27 mouse cellular contexts compared by ENCODE assay signal in the genomic region with DNA sequence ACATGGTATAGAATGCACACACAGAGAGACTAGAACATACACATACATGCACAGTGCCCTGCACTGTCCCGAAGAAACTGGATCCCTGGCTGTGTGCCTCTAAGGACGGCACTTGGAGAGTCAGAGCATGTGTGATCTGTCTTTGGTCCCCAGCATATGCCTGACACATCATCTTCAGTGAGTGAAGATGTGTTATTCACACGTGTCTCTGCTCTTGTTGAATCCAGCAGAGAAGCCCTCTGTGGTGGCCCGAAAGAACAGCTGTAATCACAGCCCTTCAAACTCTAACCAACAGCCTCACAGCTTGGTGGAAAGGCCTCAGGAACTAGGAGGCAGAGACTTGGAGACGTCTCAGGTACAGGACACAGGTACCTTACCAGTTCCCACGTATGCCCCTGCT. TPM values are rescaled to one million over a fixed set of nuclear protein-coding genes. Genes with fewer than 3 reads are reported as not detected.
DNase-seq lines count a peak whose midpoint lies in the region; ATAC-seq and TF ChIP-seq lines count a peak whose summit lies in the region.
"Had no signal": no experiment of that assay in that cellular context is flagged by ENCODE, and none has a peak within 500 bp of the region (broad histone marks: within the 10 kb centered on the region; RNA-seq: fewer than 3 reads in every experiment).

No protein-coding gene starts in this region.

- H3K4me3 ChIP-seq in gastrocnemius, adult 2 months: no peak overlapping the region
- no peak overlapping the region for H3K4me3 ChIP-seq in heart, embryonic 12.5 days
- no peak overlapping the region for H3K4me3 ChIP-seq in lung, embryonic 14.5 days (ENCODE audit: low read depth, low read length)
- no peak overlapping the region for H3K4me3 ChIP-seq in lung, postnatal 0 days (ENCODE audit: low read depth, low read length)
- H3K4me3 ChIP-seq: embryonic facial prominence, embryonic 10.5 days; embryonic facial prominence, embryonic 13.5 days; erythroblast, embryonic 14.5 days; forebrain, embryonic 12.5 days; forebrain, embryonic 15.5 days; hindbrain, embryonic 10.5 days; hindbrain, embryonic 13.5 days; intestine, embryonic 15.5 days had no signal

- H3K4me2 ChIP-seq in heart, embryonic 12.5 days: no peak overlapping the region
- no peak overlapping the region for H3K4me2 ChIP-seq in lung, embryonic 14.5 days
- H3K4me2 ChIP-seq in lung, postnatal 0 days (replicated peaks; ENCODE audit: low read depth, low read length): no peak overlapping the region
- H3K4me2 ChIP-seq: embryonic facial prominence, embryonic 13.5 days; forebrain, embryonic 12.5 days; forebrain, embryonic 15.5 days; hindbrain, embryonic 13.5 days; intestine, embryonic 15.5 days had no signal

- peak; percentile 9 for DNase-seq in gastrocnemius, adult 2 months
- no peak for DNase-seq in gastrocnemius, adult 18-20 months (ENCODE audit: low spot score)
- no peak for DNase-seq in heart, postnatal 14 days
- DNase-seq in lung, embryonic 14.5 days: peak; percentile 83
- DNase-seq in lung, postnatal 25 days (ENCODE audit: low spot score): no peak
- peak; percentile 86 for DNase-seq in lung, postnatal 0 days (ENCODE audit: low spot score)
- DNase-seq in lung, postnatal 14 days: no peak
- DNase-seq: adrenal gland, adult 8-10 months; adrenal gland, postnatal 25 days; cerebellum, adult 11-12 months; cerebellum, adult 8-10 months; cerebellum, postnatal 10 days; cerebellum, postnatal 36 days; embryo, embryonic 11 days; gastrocnemius, postnatal 14 days; heart, adult 11 months had no signal

- 0 out of 2 replicates have a peak overlapping the region, but pooled peaks have one; percentile 34 for H3K9ac ChIP-seq in heart, embryonic 12.5 days
- no peak overlapping the region for H3K9ac ChIP-seq in lung, embryonic 14.5 days
- no peak overlapping the region for H3K9ac ChIP-seq in lung, postnatal 0 days (replicated peaks; ENCODE audit: low read depth)
- H3K9ac ChIP-seq: embryonic facial prominence, embryonic 13.5 days; forebrain, embryonic 12.5 days; forebrain, embryonic 15.5 days; hindbrain, embryonic 13.5 days; intestine, embryonic 15.5 days had no signal

- H3K36me3 ChIP-seq in heart, embryonic 12.5 days: no peaks in the 10 kb centered on the region
- no peaks in the 10 kb centered on the region for H3K36me3 ChIP-seq in lung, embryonic 14.5 days (ENCODE audit: insufficient read depth)
- no peaks in the 10 kb centered on the region for H3K36me3 ChIP-seq in lung, postnatal 0 days (ENCODE audit: insufficient read depth, low read length)
- H3K36me3 ChIP-seq: embryonic facial prominence, embryonic 10.5 days; embryonic facial prominence, embryonic 13.5 days; forebrain, embryonic 12.5 days; forebrain, embryonic 15.5 days; hindbrain, embryonic 10.5 days; hindbrain, embryonic 13.5 days; intestine, embryonic 15.5 days had no signal

- no peak for TF ChIP-seq CTCF in gastrocnemius, adult 2 months (IDR thresholded peaks at IDR 0.05)
- no peak for TF ChIP-seq CTCF in lung, embryonic 14.5 days (IDR thresholded peaks at IDR 0.05; ENCODE audit: low read depth)
- no peak for TF ChIP-seq CTCF in lung, postnatal 0 days (IDR thresholded peaks at IDR 0.05)

- intact Hi-C loops in gastrocnemius, adult 2 months (cut with DNase I): no loop called here
- intact Hi-C loops in heart, postnatal 14 days (cut with DNase I): no loop called here

- no peak for ATAC-seq in heart, embryonic 12.5 days (ENCODE audit: insufficient number of reproducible peaks, low FRiP score)
- ATAC-seq in lung, embryonic 14.5 days (ENCODE audit: insufficient read depth): peak; percentile 20; the same call in 1 of the 2 replicates
- peak; percentile 32 for ATAC-seq in lung, postnatal 0 days
- ATAC-seq: activated CD4-positive, CD25-positive, alpha-beta regulatory T cell, adult 4 months; forebrain, embryonic 15.5 days; hindbrain, embryonic 16.5 days; intestine, embryonic 15.5 days had no signal

- no peak overlapping the region for H3K27ac ChIP-seq in gastrocnemius, adult 2 months
- peak overlapping the region; percentile 81 for H3K27ac ChIP-seq in heart, embryonic 12.5 days (ENCODE audit: poor library complexity, severe bottlenecking)
- peak overlapping the region; percentile 39 for H3K27ac ChIP-seq in lung, embryonic 14.5 days (ENCODE audit: low read depth)
- peak overlapping the region; percentile 76 for H3K27ac ChIP-seq in lung, postnatal 0 days (ENCODE audit: low read length)
- H3K27ac ChIP-seq: embryonic facial prominence, embryonic 10.5 days; embryonic facial prominence, embryonic 13.5 days; forebrain, embryonic 12.5 days; forebrain, embryonic 15.5 days; hindbrain, embryonic 10.5 days; hindbrain, embryonic 13.5 days; intestine, embryonic 15.5 days had no signal

- no peaks in the 10 kb centered on the region for H3K9me3 ChIP-seq in heart, embryonic 12.5 days (replicated peaks)
- H3K9me3 ChIP-seq in lung, embryonic 14.5 days (ENCODE audit: low read depth, low read length): no peaks in the 10 kb centered on the region
- no peaks in the 10 kb centered on the region for H3K9me3 ChIP-seq in lung, postnatal 0 days (ENCODE audit: low read length)
- H3K9me3 ChIP-seq: embryonic facial prominence, embryonic 10.5 days; embryonic facial prominence, embryonic 13.5 days; forebrain, embryonic 12.5 days; forebrain, embryonic 15.5 days; hindbrain, embryonic 10.5 days; hindbrain, embryonic 13.5 days; intestine, embryonic 15.5 days had no signal

- no peaks in the 10 kb centered on the region for H3K27me3 ChIP-seq in heart, embryonic 12.5 days (replicated peaks)
- H3K27me3 ChIP-seq in lung, embryonic 14.5 days (ENCODE audit: insufficient read depth, low read length): no peaks in the 10 kb centered on the region
- no peaks in the 10 kb centered on the region for H3K27me3 ChIP-seq in lung, postnatal 0 days (replicated peaks; ENCODE audit: insufficient read depth, low read length)
- H3K27me3 ChIP-seq: forebrain, embryonic 15.5 days; intestine, embryonic 15.5 days had no signal

- no peak for TF ChIP-seq EP300 in lung, postnatal 0 days (IDR thresholded peaks at IDR 0.05)

- peaks cover 71% of the 10 kb centered on the region for H3K4me1 ChIP-seq in heart, embryonic 12.5 days (replicated peaks)
- H3K4me1 ChIP-seq in lung, embryonic 14.5 days (ENCODE audit: insufficient read depth): peaks cover 27% of the 10 kb centered on the region
- H3K4me1 ChIP-seq in lung, postnatal 0 days (ENCODE audit: insufficient read depth, low read depth, low read length): peaks cover 13% of the 10 kb centered on the region

- 68% methylated on average over 6 of the region's 6 CpGs for WGBS in heart, embryonic 12.5 days
- WGBS in lung, embryonic 14.5 days: 43% methylated on average over 6 of the region's 6 CpGs
- 55% methylated on average over 6 of the region's 6 CpGs for WGBS in lung, postnatal 0 days

RNA-seq across cellular contexts. Expression of gene Pald1, which starts 1.8 kb away (rescaled TPM):
- 1 to 10 TPM; 4.0 to 7.2 TPM for total RNA-seq in gastrocnemius, adult 2 months (2021)
- 1 to 10 TPM; 5.1 to 6.3 TPM for total RNA-seq in gastrocnemius, adult 18-20 months (2021)
- 33.9 and 37.4 TPM in 2 replicates for polyA plus RNA-seq in heart, embryonic 12.5 days (2016; fragmentation: Nextera tagmentation; extraction: Ambion mirVana)
- 10 to 100 TPM; 32.0 to 36.8 TPM for total RNA-seq in heart, postnatal 14 days (2021)
- polyA plus RNA-seq in lung, embryonic 14.5 days (2014; fragmentation: Nextera tagmentation; extraction: Ambion mirVana): 44.1 and 47.5 TPM in 2 replicates
- 30.4 and 36.0 TPM in 2 replicates for polyA plus RNA-seq in lung, postnatal 0 days (2015; fragmentation: Nextera tagmentation; extraction: Ambion mirVana)
- polyA plus RNA-seq: activated CD4-positive, CD25-positive, alpha-beta regulatory T cell, adult 4 months had no signal

RNA-seq across cellular contexts. Expression of gene Nodal, which starts 32.6 kb away (rescaled TPM):
- under 1 TPM in 1 of 2 experiments, not detected in 1; 0.15 TPM for total RNA-seq in gastrocnemius, adult 2 months (2021)
- total RNA-seq in gastrocnemius, adult 18-20 months (2021): under 1 TPM; 0.09 to 0.11 TPM
- not detected in 2 replicates for polyA plus RNA-seq in heart, embryonic 12.5 days (2016; fragmentation: Nextera tagmentation; extraction: Ambion mirVana)
- total RNA-seq in heart, postnatal 14 days (2021): under 1 TPM in 1 of 2 experiments, not detected in 1; 0.10 TPM
- polyA plus RNA-seq in lung, embryonic 14.5 days (2014; fragmentation: Nextera tagmentation; extraction: Ambion mirVana): 0.08 TPM in 2 replicates
- polyA plus RNA-seq in lung, postnatal 0 days (2015; fragmentation: Nextera tagmentation; extraction: Ambion mirVana): 0.37 TPM in 2 replicates
- total RNA-seq: adrenal gland, adult 8-10 months; adrenal gland, postnatal 25 days had no signal
- polyA plus RNA-seq: activated CD4-positive, CD25-positive, alpha-beta regulatory T cell, adult 4 months; embryonic facial prominence, embryonic 10.5 days; forebrain, embryonic 12.5 days; hindbrain, embryonic 13.5 days had no signal

Comparison
In these comparisons a context has a peak if more than half of its experiments do, and no peak if none do; other contexts are left out.
1. DNase-seq: peak in gastrocnemius, adult 2 months (single experiment), lung, embryonic 14.5 days (single experiment) and lung, postnatal 0 days (single experiment); none in gastrocnemius, adult 18-20 months (single experiment), heart, postnatal 14 days (0 of 2), lung, postnatal 25 days (single experiment) and lung, postnatal 14 days (single experiment).
2. RNA of gene Pald1, which starts 1.8 kb away (total RNA-seq): 32.0 to 36.8 TPM in heart, postnatal 14 days; 4.0 to 7.2 TPM in gastrocnemius, adult 2 months and 5.1 to 6.3 TPM in gastrocnemius, adult 18-20 months; every median in the first group is over 4 times any median in the second.